Mouse (Mus musculus) midbrain, embryonic 13.5 days (tissue): ENCODE data around the gene Pnmal2. TPM values are rescaled to one million over a fixed set of nuclear protein-coding genes. Genes with fewer than 3 reads are reported as not detected.

Source experiments
- ATAC-seq: fragments of 200-750 bp; cut with Nextera tagmentation; 2 replicates; pipeline ENCODE4 v1.8.0; 2017; ENCODE audit warnings: mild to moderate bottlenecking, moderate TSS enrichment, moderate library complexity
- H3K27ac ChIP-seq: fragments of 300-500 bp; sonication (generic); 2 replicates; pipeline ENCODE4 v1.5.1; 2015; ENCODE audit warnings: inconsistent platforms, mild to moderate bottlenecking, moderate library complexity
- H3K27me3 ChIP-seq: fragments of 300-500 bp; sonication (generic); 2 replicates; pipeline ENCODE4 v1.6.1; 2015; ENCODE audit warnings: mild to moderate bottlenecking, inconsistent platforms
- H3K36me3 ChIP-seq: fragments of 300-500 bp; sonication (generic); 2 replicates; pipeline ENCODE4 v1.6.1; 2015; ENCODE audit warnings: mild to moderate bottlenecking, inconsistent platforms
- H3K4me1 ChIP-seq: fragments of 300-500 bp; sonication (generic); replicated peaks from 2 replicates; pipeline ENCODE4 v1.6.1; 2015; ENCODE audit warnings: inconsistent platforms
- H3K4me2 ChIP-seq: fragments of 300-500 bp; sonication (generic); replicated peaks from 2 replicates; pipeline ENCODE4 v1.6.1; 2015; ENCODE audit warnings: moderate library complexity, mild to moderate bottlenecking, inconsistent platforms
- H3K4me3 ChIP-seq: fragments of 300-500 bp; sonication (generic); replicated peaks from 2 replicates; pipeline ENCODE4 v1.5.1; 2015; ENCODE audit warnings: mild to moderate bottlenecking, inconsistent platforms
- H3K9ac ChIP-seq: fragments of 300-500 bp; sonication (generic); replicated peaks from 2 replicates; pipeline ENCODE4 v1.6.1; 2015; ENCODE audit warnings: mild to moderate bottlenecking, inconsistent platforms
- H3K9me3 ChIP-seq: fragments of 300-500 bp; sonication (generic); 2 replicates; pipeline ENCODE4 v1.6.1; 2016; ENCODE audit warnings: mild to moderate bottlenecking, inconsistent platforms
- WGBS: fragments of 180-500 bp; shearing (Covaris S2); methylation state at CpG from one replicate; pipeline ENCODE4 v1.1.7; 2015; 5-methylcytosine and 5-hydroxymethylcytosine counted together
- polyA plus RNA-seq: library from polyadenylated mRNA; unstranded; fragments of >200 nt; fragmentation: Nextera tagmentation; extraction: Ambion mirVana; gene quantifications from 2 replicates; pipeline ENCODE4 v1.2.1, GENCODE M21; 2015

Pnmal2 gene
- polyA plus RNA-seq, 1 experiment from 2014 or later, result 120 TPM

GRCm38 (mm10) chr7:16919395-16920149 is 24.9 kb upstream of the Pnmal2 start:
- no peaks in the 10 kb centered on the region for H3K27me3 ChIP-seq
- peaks cover 58% of the 10 kb centered on the region for H3K4me1 ChIP-seq
- no peak for ATAC-seq
- H3K27ac ChIP-seq, result peak overlapping the region; percentile 22; the same call in 1 of the 2 replicates
- peaks cover 64% of the 10 kb centered on the region for H3K36me3 ChIP-seq
- H3K9me3 ChIP-seq, result no peaks in the 10 kb centered on the region
- peak overlapping the region; percentile 85 for H3K4me2 ChIP-seq
- WGBS, result 83% methylated on average over 13 of the region's 13 CpGs
- H3K9ac ChIP-seq, result peak overlapping the region; percentile 57
- H3K4me3 ChIP-seq, result peak overlapping the region; percentile 15

- H3K9ac ChIP-seq, result peak overlapping the region; percentile 57
- ATAC-seq, result no peak
- H3K27me3 ChIP-seq, result no peaks in the 10 kb centered on the region
- H3K4me3 ChIP-seq, result peak overlapping the region; percentile 15
- peak overlapping the region; percentile 22; the same call in 1 of the 2 replicates for H3K27ac ChIP-seq
- H3K36me3 ChIP-seq, result peaks cover 58% of the 10 kb centered on the region
- no peaks in the 10 kb centered on the region for H3K9me3 ChIP-seq
- peaks cover 60% of the 10 kb centered on the region for H3K4me1 ChIP-seq
- peak overlapping the region; percentile 85 for H3K4me2 ChIP-seq
- WGBS, result 84% methylated on average over 7 of the region's 7 CpGs
Observed at GRCm38 (mm10) chr7:16920150-16920579, 24.3 kb upstream of the Pnmal2 start.

- no peak for ATAC-seq
- Histone ChIP-seq H3K9me3 (no peaks in the 10 kb centered on the region), H3K27me3 (no peaks in the 10 kb centered on the region), H3K9ac (peak overlapping the region; percentile 99), H3K27ac (peak overlapping the region; percentile 98), H3K4me1 (peaks cover 60% of the 10 kb centered on the region), H3K4me3 (peak overlapping the region; percentile 72), H3K36me3 (peaks cover 49% of the 10 kb centered on the region), H3K4me2 (peak overlapping the region; percentile 85)
- 39% methylated on average over 21 of the region's 21 CpGs for WGBS
Observed at GRCm38 (mm10) chr7:16920818-16921791, 23.4 kb upstream of the Pnmal2 start.

- H3K4me2 ChIP-seq, result peak overlapping the region; percentile 85
- WGBS, result 40% methylated on average over 6 of the region's 6 CpGs
- H3K4me3 ChIP-seq, result peak overlapping the region; percentile 72
- H3K9me3 ChIP-seq, result no peaks in the 10 kb centered on the region
- peak overlapping the region; percentile 99 for H3K9ac ChIP-seq
- peak overlapping the region; percentile 98 for H3K27ac ChIP-seq
- no peaks in the 10 kb centered on the region for H3K27me3 ChIP-seq
- H3K36me3 ChIP-seq, result peaks cover 41% of the 10 kb centered on the region
- ATAC-seq, result no peak
- peaks cover 60% of the 10 kb centered on the region for H3K4me1 ChIP-seq
Observed at GRCm38 (mm10) chr7:16921881-16922335, 22.6 kb upstream of the Pnmal2 start.

- 35% methylated on average over 10 of the region's 10 CpGs for WGBS
- H3K4me1 ChIP-seq, result peaks cover 58% of the 10 kb centered on the region
Observed at GRCm38 (mm10) chr7:16922360-16922973, 22.0 kb upstream of the Pnmal2 start.

GRCm38 (mm10) chr7:16923283-16924036 is 21.0 kb upstream of the Pnmal2 start:
- H3K9me3 ChIP-seq, result no peaks in the 10 kb centered on the region
- H3K4me2 ChIP-seq, result peak overlapping the region; percentile 85
- peak; percentile 74 for ATAC-seq
- peak overlapping the region; percentile 99 for H3K9ac ChIP-seq
- peak overlapping the region; percentile 72 for H3K4me3 ChIP-seq
- peaks cover 48% of the 10 kb centered on the region for H3K4me1 ChIP-seq
- under 1% methylated on average over 50 of the region's 57 CpGs for WGBS
- peak overlapping the region; percentile 98 for H3K27ac ChIP-seq
- peaks cover 25% of the 10 kb centered on the region for H3K36me3 ChIP-seq
- no peaks in the 10 kb centered on the region for H3K27me3 ChIP-seq

More at GRCm38 (mm10) chr7:16922360-16922973, 22.0 kb upstream of the Pnmal2 start:
- peak overlapping the region; percentile 72 for H3K4me3 ChIP-seq
- peak overlapping the region; percentile 98 for H3K27ac ChIP-seq
- no peaks in the 10 kb centered on the region for H3K27me3 ChIP-seq
- peak overlapping the region; percentile 99 for H3K9ac ChIP-seq
- H3K9me3 ChIP-seq, result no peaks in the 10 kb centered on the region
- no peak for ATAC-seq
- H3K36me3 ChIP-seq, result peaks cover 35% of the 10 kb centered on the region
- H3K4me2 ChIP-seq, result peak overlapping the region; percentile 85

- peak; percentile 94 for ATAC-seq
- H3K27me3 ChIP-seq, result no peaks in the 10 kb centered on the region
- peak within 1 kb of the TSS; percentile 98 for H3K27ac ChIP-seq
- no peaks in the 10 kb centered on the region for H3K9me3 ChIP-seq
- peak within 1 kb of the TSS; percentile 99 for H3K9ac ChIP-seq
- peaks cover 41% of the 10 kb centered on the region for H3K4me1 ChIP-seq
- 2% methylated on average over 63 of the region's 64 CpGs for WGBS
- H3K4me2 ChIP-seq, result peak within 1 kb of the TSS; percentile 85
- peak within 1 kb of the TSS; percentile 72 for H3K4me3 ChIP-seq
- H3K36me3 ChIP-seq, result peaks cover 17% of the 10 kb centered on the region
Observed at GRCm38 (mm10) chr7:16924037-16924834, 20.2 kb upstream of the Pnmal2 start, which contains the start of gene Calm3. Calm3 (minus strand) TSS chr7:16924114.

- H3K9ac ChIP-seq, result no peak overlapping the region
- H3K36me3 ChIP-seq, result no peaks in the 10 kb centered on the region
- H3K27ac ChIP-seq, result no peak overlapping the region
- no peak for ATAC-seq
- H3K4me3 ChIP-seq, result no peak overlapping the region
- peaks cover 25% of the 10 kb centered on the region for H3K4me1 ChIP-seq
- H3K4me2 ChIP-seq, result no peak overlapping the region
- no peaks in the 10 kb centered on the region for H3K27me3 ChIP-seq
- WGBS, result 66% methylated on average over 2 of the region's 2 CpGs
- no peaks in the 10 kb centered on the region for H3K9me3 ChIP-seq
Observed at GRCm38 (mm10) chr7:16928341-16928740, 16.1 kb upstream of the Pnmal2 start.

GRCm38 (mm10) chr7:16930850-16931249 is 13.6 kb upstream of the Pnmal2 start:
- no peak overlapping the region for H3K4me2 ChIP-seq
- no peak overlapping the region for H3K27ac ChIP-seq
- H3K9me3 ChIP-seq, result no peaks in the 10 kb centered on the region
- peaks cover 30% of the 10 kb centered on the region for H3K4me1 ChIP-seq
- 0 out of 2 replicates have a peak, but pooled peaks have one; percentile 16 for ATAC-seq
- no peak overlapping the region for H3K4me3 ChIP-seq
- no peaks in the 10 kb centered on the region for H3K27me3 ChIP-seq
- no peak overlapping the region for H3K9ac ChIP-seq
- no peaks in the 10 kb centered on the region for H3K36me3 ChIP-seq
- 0% methylated on average over 1 of the region's 1 CpGs for WGBS

- Histone ChIP-seq H3K4me2 (no peak overlapping the region), H3K27me3 (no peaks in the 10 kb centered on the region), H3K9ac (no peak overlapping the region; the same call in 1 of the 2 replicates), H3K27ac (peak overlapping the region; percentile 75), H3K4me3 (no peak overlapping the region), H3K36me3 (no peaks in the 10 kb centered on the region), H3K9me3 (no peaks in the 10 kb centered on the region), H3K4me1 (peaks cover 30% of the 10 kb centered on the region)
- 19% methylated on average over 14 of the region's 14 CpGs for WGBS
- peak; percentile 59 for ATAC-seq
Observed at GRCm38 (mm10) chr7:16931968-16932627, 12.4 kb upstream of the Pnmal2 start.
